Mouse (Mus musculus) megakaryocyte, embryonic 14.5 days (primary cell): Measurements from ENCODE around the gene Ppp2r2c. TPM values are rescaled to one million over a fixed set of nuclear protein-coding genes. Genes with fewer than 3 reads are reported as not detected.

Experiments used
- H3K27me3 ChIP-seq: replicated peaks from 2 replicates; pipeline ENCODE3; 2012; ENCODE audit warnings: inconsistent platforms
- H3K36me3 ChIP-seq: replicated peaks from 2 replicates; pipeline ENCODE3; 2012; ENCODE audit warnings: low read length, inconsistent platforms, mixed read lengths
- H3K4me1 ChIP-seq: 2 replicates; pipeline ENCODE4 v1.6.1; 2012; ENCODE audit warnings: inconsistent platforms
- H3K4me3 ChIP-seq: replicated peaks from 2 replicates; pipeline ENCODE3; 2012; ENCODE audit warnings: moderate library complexity, mild to moderate bottlenecking, inconsistent platforms
- H3K9me3 ChIP-seq: 2 replicates; pipeline ENCODE4 v1.6.1; 2012; ENCODE audit warnings: inconsistent platforms
- FLI1 ChIP-seq: IDR thresholded peaks from 2 replicates; pipeline ENCODE4 v1.6.1; 2012; ENCODE audit warnings: low read length, inconsistent platforms, mixed read lengths
- GATA1 ChIP-seq: IDR thresholded peaks from 3 replicates; pipeline ENCODE4 v1.6.1; 2012; ENCODE audit warnings: mixed read lengths, low read length, inconsistent platforms, borderline replicate concordance
- polyA plus RNA-seq: library from polyadenylated mRNA; stranded (reverse); fragments of >175 nt; gene quantifications from 2 replicates; pipeline ENCODE4 v1.2.3, GENCODE M21; 2012; ENCODE audit warnings: low replicate concordance; ENCODE audit not compliant: insufficient read depth

Gene Ppp2r2c
- polyA plus RNA-seq, 1 experiment, result 0.09 TPM

- H3K9me3 ChIP-seq, result no peaks in the 10 kb centered on the region
- H3K4me3 ChIP-seq, result no peak overlapping the region
- peaks cover 65% of the 10 kb centered on the region for H3K27me3 ChIP-seq
- H3K4me1 ChIP-seq, result no peaks in the 10 kb centered on the region; the same call in 1 of the 2 replicates
- H3K36me3 ChIP-seq, result no peaks in the 10 kb centered on the region
- TF ChIP-seq GATA1, result no peak
These were observed 16.8 kb downstream of the Ppp2r2c start for GRCm38 (mm10) chr5:36885067-36885466.

- H3K9me3 ChIP-seq, result no peaks in the 10 kb centered on the region
- H3K27me3 ChIP-seq, result peaks cover 66% of the 10 kb centered on the region
- no peak for TF ChIP-seq FLI1
- TF ChIP-seq GATA1, result no peak
- H3K36me3 ChIP-seq, result no peaks in the 10 kb centered on the region
- H3K4me1 ChIP-seq, result no peaks in the 10 kb centered on the region; the same call in 1 of the 2 replicates
- H3K4me3 ChIP-seq, result no peak overlapping the region
These were observed 17.3 kb downstream of the Ppp2r2c start for GRCm38 (mm10) chr5:36885595-36885994.

GRCm38 (mm10) chr5:36886298-36886697 lies 18.0 kb downstream of the Ppp2r2c start:
- H3K9me3 ChIP-seq, result no peaks in the 10 kb centered on the region
- H3K36me3 ChIP-seq, result no peaks in the 10 kb centered on the region
- H3K4me1 ChIP-seq, result no peaks in the 10 kb centered on the region; the same call in 1 of the 2 replicates
- TF ChIP-seq FLI1 (no peak), GATA1 (no peak)
- peaks cover 66% of the 10 kb centered on the region for H3K27me3 ChIP-seq
- no peak overlapping the region for H3K4me3 ChIP-seq

- H3K4me1 ChIP-seq, result no peaks in the 10 kb centered on the region; the same call in 1 of the 2 replicates
- H3K27me3 ChIP-seq, result peaks cover 67% of the 10 kb centered on the region
- TF ChIP-seq FLI1 (no peak), GATA1 (no peak)
- H3K9me3 ChIP-seq, result no peaks in the 10 kb centered on the region
- H3K4me3 ChIP-seq, result no peak overlapping the region
- no peaks in the 10 kb centered on the region for H3K36me3 ChIP-seq
These were observed 18.6 kb downstream of the Ppp2r2c start for GRCm38 (mm10) chr5:36886852-36887283.

- Histone ChIP-seq H3K4me1 (no peaks in the 10 kb centered on the region; the same call in 1 of the 2 replicates), H3K36me3 (no peaks in the 10 kb centered on the region), H3K4me3 (no peak overlapping the region), H3K27me3 (peaks cover 67% of the 10 kb centered on the region), H3K9me3 (no peaks in the 10 kb centered on the region)
- TF ChIP-seq GATA1 (no peak), FLI1 (no peak)
These were observed 19.1 kb downstream of the Ppp2r2c start for GRCm38 (mm10) chr5:36887299-36887988.

- Histone ChIP-seq H3K36me3 (no peaks in the 10 kb centered on the region), H3K4me1 (no peaks in the 10 kb centered on the region; the same call in 1 of the 2 replicates)
- TF ChIP-seq GATA1, result no peak
- TF ChIP-seq FLI1, result no peak
These were observed 20.2 kb downstream of the Ppp2r2c start for GRCm38 (mm10) chr5:36888501-36888900.

GRCm38 (mm10) chr5:36888911-36889310 lies 20.6 kb downstream of the Ppp2r2c start:
- H3K4me1 ChIP-seq, result no peaks in the 10 kb centered on the region; the same call in 1 of the 2 replicates

More at GRCm38 (mm10) chr5:36888501-36888900, 20.2 kb downstream of the Ppp2r2c start:
- H3K27me3 ChIP-seq, result peaks cover 65% of the 10 kb centered on the region
- H3K9me3 ChIP-seq, result no peaks in the 10 kb centered on the region
- no peak overlapping the region for H3K4me3 ChIP-seq

GRCm38 (mm10) chr5:36889380-36889886 lies 21.1 kb downstream of the Ppp2r2c start:
- Histone ChIP-seq H3K4me3 (no peak overlapping the region), H3K9me3 (no peaks in the 10 kb centered on the region), H3K36me3 (no peaks in the 10 kb centered on the region), H3K4me1 (no peaks in the 10 kb centered on the region; the same call in 1 of the 2 replicates), H3K27me3 (peaks cover 62% of the 10 kb centered on the region)
- no peak for TF ChIP-seq FLI1
- TF ChIP-seq GATA1, result no peak

More at GRCm38 (mm10) chr5:36888911-36889310, 20.6 kb downstream of the Ppp2r2c start:
- Histone ChIP-seq H3K9me3 (no peaks in the 10 kb centered on the region), H3K36me3 (no peaks in the 10 kb centered on the region), H3K27me3 (peaks cover 65% of the 10 kb centered on the region), H3K4me3 (no peak overlapping the region)
- TF ChIP-seq GATA1 (no peak), FLI1 (no peak)

GRCm38 (mm10) chr5:36890794-36891193 lies 22.5 kb downstream of the Ppp2r2c start:
- peaks cover 59% of the 10 kb centered on the region for H3K27me3 ChIP-seq
- no peak overlapping the region for H3K4me3 ChIP-seq
- H3K36me3 ChIP-seq, result no peaks in the 10 kb centered on the region
- H3K9me3 ChIP-seq, result no peaks in the 10 kb centered on the region
- no peak for TF ChIP-seq FLI1
- TF ChIP-seq GATA1, result no peak
- H3K4me1 ChIP-seq, result no peaks in the 10 kb centered on the region; the same call in 1 of the 2 replicates

- H3K9me3 ChIP-seq, result no peaks in the 10 kb centered on the region
- H3K27me3 ChIP-seq, result peaks cover 52% of the 10 kb centered on the region
- no peaks in the 10 kb centered on the region for H3K36me3 ChIP-seq
- H3K4me3 ChIP-seq, result no peak overlapping the region
- TF ChIP-seq GATA1, result no peak
- TF ChIP-seq FLI1, result no peak
- H3K4me1 ChIP-seq, result no peaks in the 10 kb centered on the region; the same call in 1 of the 2 replicates
These were observed 23.6 kb downstream of the Ppp2r2c start for GRCm38 (mm10) chr5:36891793-36892470.
